Mouse (Mus musculus) MEL (cell line): ENCODE results near the gene Fzd9. TPM values are rescaled to one million over a fixed set of nuclear protein-coding genes. Genes with fewer than 3 reads are reported as not detected.
A peak's percentile ranks its signal among the peaks of the same experiment; 100 is the strongest.
"Not testable (repeated sequence)": the region's sequence is repeated elsewhere in the genome, so short reads cannot be mapped to it uniquely, and the experiment has no call there.

Experiments
- DNase-seq: peaks from one replicate; pipeline ENCODE4 v3.0.0; 2011; ENCODE audit warnings: low read depth, low spot score
- H3K27ac ChIP-seq: 2 replicates; pipeline ENCODE4 v1.5.1; 2012; ENCODE audit warnings: low read depth, mild to moderate bottlenecking, control low read depth, low read length, moderate library complexity; ENCODE audit not compliant: control insufficient read depth
- H3K27me3 ChIP-seq, 2 experiments: fragments of 150-350 bp in 1 of 2; sonication (generic) in 1 of 2; 2 replicates each; pipeline ENCODE4 v1.6.1; 2012; ENCODE audit warnings: low read length in 2 of 2, mild to moderate bottlenecking in 2 of 2, improper control_type of control experiment in 1 of 2, moderate library complexity in 1 of 2; ENCODE audit not compliant: insufficient read depth in 2 of 2, control insufficient read depth in 1 of 2
- H3K36me3 ChIP-seq, 2 experiments: 2 replicates each; pipeline ENCODE4 v1.6.1; 2012 to 2014; ENCODE audit warnings: low read length in 2 of 2, improper control_type of control experiment in 1 of 2, inconsistent platforms in 1 of 2, mild to moderate bottlenecking in 1 of 2; ENCODE audit not compliant: insufficient read depth in 2 of 2, control insufficient read depth in 1 of 2
- H3K4me1 ChIP-seq, 2 experiments: fragments of 150-350 bp in 1 of 2; sonication (generic) in 1 of 2; 2 replicates each; pipeline ENCODE4 v1.6.1; 2012; ENCODE audit warnings: low read length in 2 of 2, improper control_type of control experiment in 1 of 2, mild to moderate bottlenecking in 1 of 2; ENCODE audit not compliant: insufficient read depth in 2 of 2, control insufficient read depth in 1 of 2
- H3K4me3 ChIP-seq, 2 experiments: fragments of 150-350 bp in 1 of 2; sonication (generic) in 1 of 2; 2 replicates each; pipeline ENCODE4 v1.5.1; 2012; ENCODE audit warnings: low read depth in 2 of 2, low read length in 2 of 2, mild to moderate bottlenecking in 2 of 2, moderate library complexity in 2 of 2, control low read depth in 1 of 2, improper control_type of control experiment in 1 of 2; ENCODE audit not compliant: control insufficient read depth in 1 of 2, insufficient read depth in 1 of 2
- H3K79me2 ChIP-seq: 2 replicates; pipeline ENCODE4 v1.6.1; 2012; ENCODE audit warnings: mild to moderate bottlenecking, low read length, moderate library complexity; ENCODE audit not compliant: control insufficient read depth, poor library complexity, insufficient read depth
- H3K9ac ChIP-seq: 2 replicates; pipeline ENCODE4 v1.6.1; 2012; ENCODE audit warnings: low read depth, mild to moderate bottlenecking, control low read depth, low read length, moderate library complexity; ENCODE audit not compliant: control insufficient read depth, poor library complexity, severe bottlenecking
- H3K9me3 ChIP-seq: fragments of 150-350 bp; sonication (generic); replicated peaks from 2 replicates; pipeline ENCODE4 v1.6.1; 2012; ENCODE audit warnings: mild to moderate bottlenecking, low read length, improper control_type of control experiment, moderate library complexity; ENCODE audit not compliant: insufficient read depth
- CTCF ChIP-seq, 3 experiments: IDR thresholded peaks in 2 of 3; conservative IDR thresholded peaks in 1 of 3; 2 replicates each; pipeline ENCODE4 v1.5.1; 2011 to 2012; ENCODE audit warnings: low read length in 3 of 3, low read depth in 2 of 3, mild to moderate bottlenecking in 2 of 3, improper control_type of control experiment in 1 of 3, inconsistent platforms in 1 of 3, mixed read lengths in 1 of 3, moderate library complexity in 1 of 3; ENCODE audit not compliant: control insufficient read depth in 1 of 3, insufficient read depth in 1 of 3, poor library complexity in 1 of 3, severe bottlenecking in 1 of 3
- GATA1 ChIP-seq: IDR thresholded peaks from 2 replicates; pipeline ENCODE4 v1.6.1; 2011; ENCODE audit warnings: low read depth, low read length, improper control_type of control experiment
- NELFE ChIP-seq: IDR thresholded peaks from 2 replicates; pipeline ENCODE4 v1.6.1; 2011; ENCODE audit warnings: low read depth, low read length, improper control_type of control experiment
- POLR2AphosphoS2 ChIP-seq: IDR thresholded peaks from 2 replicates; pipeline ENCODE4 v1.6.1; 2011; ENCODE audit warnings: low read length, improper control_type of control experiment
- SMC3 ChIP-seq: IDR thresholded peaks from 2 replicates; pipeline ENCODE4 v1.6.1; 2011; ENCODE audit warnings: low read depth, low read length, improper control_type of control experiment
- UBTF ChIP-seq: IDR thresholded peaks from 2 replicates; pipeline ENCODE4 v1.6.1; 2012; ENCODE audit warnings: low read depth, mild to moderate bottlenecking, inconsistent platforms, low read length, improper control_type of control experiment, moderate library complexity, borderline replicate concordance; ENCODE audit not compliant: insufficient read depth
- polyA plus RNA-seq, 2 experiments: library from polyadenylated mRNA; stranded (reverse) in 1 of 2; unstranded in 1 of 2; fragments of >175 nt in 1 of 2; fragments of >200 nt in 1 of 2; gene quantifications; 2 replicates each; pipeline versions ENCODE4 v1.2.1 to v1.2.4; 2012; ENCODE audit warnings: low replicate concordance in 2 of 2, low read depth in 1 of 2; ENCODE audit not compliant: insufficient read length in 2 of 2, insufficient read depth in 1 of 2, missing spikeins in 1 of 2
- total RNA-seq: library from RNA; depleted of rRNA; stranded (reverse); fragments of 300-350 nt; gene quantifications from 2 replicates; pipeline ENCODE4 v1.2.3, GENCODE M21; 2012

Fzd9 gene
- total and polyA plus RNA-seq, 3 experiments, result 6.2 to 9.8 TPM; not detected in 1

DNA sequence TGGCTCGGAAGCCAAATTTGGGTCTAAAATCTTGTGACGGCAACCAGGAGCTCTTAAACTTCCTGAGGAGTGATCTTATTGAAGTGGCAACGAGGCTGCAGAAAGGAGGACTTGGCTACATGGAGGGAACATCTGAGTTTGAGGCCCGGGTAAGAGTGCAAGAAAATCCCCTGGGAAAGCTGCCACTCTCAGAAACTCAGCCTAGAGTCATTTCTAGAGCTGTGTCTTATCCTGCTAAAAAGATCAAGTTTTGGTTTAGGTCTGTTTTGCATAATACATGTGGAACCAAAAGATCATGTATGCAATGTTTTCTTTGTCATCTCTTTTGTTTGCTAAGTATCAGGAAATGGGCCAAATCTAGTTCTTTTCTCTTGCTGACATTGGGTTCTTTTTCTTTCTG is 20.8 kb downstream of the Fzd9 start:
- H3K36me3 ChIP-seq, result peaks cover 0 to 41% of the 10 kb centered on the region in 2 experiments; a peak in 2 of 4 replicates
- no peak overlapping the region for H3K27ac ChIP-seq
- H3K27me3 ChIP-seq, result no peaks in the 10 kb centered on the region
- no peaks in the 10 kb centered on the region for H3K9me3 ChIP-seq
- H3K79me2 ChIP-seq, result no peaks in the 10 kb centered on the region
- TF ChIP-seq POLR2AphosphoS2, result 0 out of 2 replicates have a peak, but pooled peaks have one; percentile 34
- TF ChIP-seq SMC3, result no peak
- DNase-seq, result no peak
- H3K9ac ChIP-seq, result no peak overlapping the region
- H3K4me3 ChIP-seq, result no peak overlapping the region
- H3K4me1 ChIP-seq, result no peaks in the 10 kb centered on the region

DNA sequence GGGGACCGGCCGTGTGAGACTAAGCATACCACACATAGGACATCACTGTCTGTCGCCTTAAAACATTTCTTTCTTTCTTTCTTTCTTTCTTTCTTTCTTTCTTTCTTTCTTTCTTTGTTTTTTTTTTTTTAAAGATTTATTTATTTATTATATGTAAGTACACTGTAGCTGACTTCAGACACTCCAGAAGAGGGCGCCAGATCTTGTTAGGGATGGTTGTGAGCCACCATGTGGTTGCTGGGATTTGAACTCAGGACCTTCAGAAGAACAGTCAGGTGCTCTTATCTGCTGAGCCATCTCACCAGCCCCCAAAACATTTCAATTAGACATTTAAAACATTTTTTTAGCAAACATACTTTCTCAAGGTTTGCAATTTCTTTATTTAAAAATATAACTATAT is 25.2 kb downstream of the Fzd9 start:
- H3K79me2 ChIP-seq, H3K9ac ChIP-seq, H3K27me3 ChIP-seq, H3K4me1 ChIP-seq, DNase-seq, H3K9me3 ChIP-seq, H3K27ac ChIP-seq, H3K4me3 ChIP-seq: not testable (repeated sequence)
- H3K36me3 ChIP-seq, result peaks cover 0 to 49% of the 10 kb centered on the region in 2 experiments; a peak in 2 of 4 replicates
- peak in 1 of 3 experiments; percentile 8; a peak in 1 of 6 replicates for TF ChIP-seq CTCF (IDR thresholded peaks at IDR 0.05 in 2 of 3, conservative IDR thresholded peaks at IDR 0.05 in 1 of 3; ENCODE audit: control insufficient read depth in 1 of 3, insufficient read depth in 1 of 3, low read depth in 2 of 3, low read length in 3 of 3, poor library complexity in 1 of 3, severe bottlenecking in 1 of 3)

DNA sequence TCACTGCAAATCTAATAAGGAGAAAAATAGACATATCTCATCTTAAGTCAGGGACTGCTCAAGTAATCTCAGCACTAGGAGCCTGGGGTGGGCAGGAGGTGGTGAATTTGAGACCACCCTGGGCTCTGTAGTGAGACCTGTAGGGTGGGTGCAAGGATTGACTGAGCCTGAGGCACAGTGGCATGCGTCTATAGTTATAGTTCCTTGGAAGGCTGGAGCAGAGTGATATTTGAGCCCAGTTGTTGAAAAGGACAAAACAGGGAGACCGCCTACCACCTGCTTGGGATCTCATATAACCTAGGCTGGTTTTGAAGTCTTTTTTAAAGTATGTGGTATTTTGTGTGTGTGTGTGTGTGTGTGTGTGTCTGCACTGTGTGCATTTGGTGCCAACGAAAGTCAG is 26.9 kb downstream of the Fzd9 start:
- no peaks in the 10 kb centered on the region for H3K27me3 ChIP-seq
- 0 out of 2 replicates have a peak, but pooled peaks cover 3% of the 10 kb centered on the region for H3K79me2 ChIP-seq
- no peak overlapping the region for H3K4me3 ChIP-seq
- no peak for DNase-seq
- H3K9me3 ChIP-seq, result no peaks in the 10 kb centered on the region
- no peaks in the 10 kb centered on the region for H3K4me1 ChIP-seq
- H3K27ac ChIP-seq, result no peak overlapping the region
- TF ChIP-seq UBTF, result no peak
- no peak for TF ChIP-seq NELFE
- no peak overlapping the region for H3K9ac ChIP-seq
- peaks cover 0 to 52% of the 10 kb centered on the region in 2 experiments; a peak in 2 of 4 replicates for H3K36me3 ChIP-seq

DNA sequence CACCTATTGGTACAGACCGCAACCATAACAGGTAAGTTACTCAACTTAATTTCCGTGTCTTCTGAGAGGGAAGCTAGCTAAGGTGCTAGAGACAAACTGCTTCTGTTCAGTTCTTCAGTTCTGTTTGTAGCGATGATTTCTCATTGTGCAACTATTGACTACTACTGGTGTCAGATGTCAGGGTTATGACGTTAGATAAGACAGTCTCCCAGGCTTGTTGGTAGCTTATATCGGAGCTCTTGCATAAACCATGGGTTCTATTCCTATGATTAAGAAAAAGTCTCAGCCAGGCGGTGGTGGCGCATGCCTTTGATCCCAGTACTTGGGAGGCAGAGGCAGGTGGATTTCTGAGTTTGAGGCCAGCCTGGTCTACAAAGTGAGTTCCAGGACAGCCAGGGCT is 29.0 kb downstream of the Fzd9 start:
- no peak overlapping the region for H3K9ac ChIP-seq
- H3K27ac ChIP-seq, result no peak overlapping the region
- H3K4me3 ChIP-seq, result no peak overlapping the region
- H3K79me2 ChIP-seq, result 0 out of 2 replicates have a peak, but pooled peaks cover 3% of the 10 kb centered on the region
- no peak for TF ChIP-seq GATA1
- peaks cover 0 to 63% of the 10 kb centered on the region in 2 experiments; a peak in 2 of 4 replicates for H3K36me3 ChIP-seq
- H3K4me1 ChIP-seq, result no peaks in the 10 kb centered on the region
- no peaks in the 10 kb centered on the region for H3K9me3 ChIP-seq
- no peaks in the 10 kb centered on the region for H3K27me3 ChIP-seq
- DNase-seq, result no peak
